Mouse (Mus musculus) limb, embryonic 12.5 days (tissue): Measurements from ENCODE around the gene Gpnmb. TPM values are rescaled to one million over a fixed set of nuclear protein-coding genes. Genes with fewer than 3 reads are reported as not detected.

Experiments used
- ATAC-seq: fragments of 200-750 bp; cut with Nextera tagmentation; 2 replicates; pipeline ENCODE4 v1.8.0; 2017; ENCODE audit warnings: low read depth, moderate TSS enrichment; ENCODE audit not compliant: insufficient number of reproducible peaks, insufficient read depth, low FRiP score, low TSS enrichment
- H3K27ac ChIP-seq: fragments of 300-500 bp; sonication (generic); 2 replicates; pipeline ENCODE4 v1.5.1; 2016; ENCODE audit warnings: mild to moderate bottlenecking, moderate library complexity
- H3K27me3 ChIP-seq: fragments of 300-500 bp; sonication (generic); 2 replicates; pipeline ENCODE4 v1.6.1; 2016; ENCODE audit warnings: mild to moderate bottlenecking, moderate library complexity
- H3K36me3 ChIP-seq: fragments of 300-500 bp; sonication (generic); 2 replicates; pipeline ENCODE4 v1.6.1; 2016; ENCODE audit warnings: mild to moderate bottlenecking, moderate library complexity
- H3K4me1 ChIP-seq: fragments of 300-500 bp; sonication (generic); replicated peaks from 2 replicates; pipeline ENCODE4 v1.6.1; 2016
- H3K4me2 ChIP-seq: fragments of 300-500 bp; sonication (generic); 2 replicates; pipeline ENCODE4 v1.6.1; 2016; ENCODE audit warnings: mild to moderate bottlenecking, moderate library complexity
- H3K4me3 ChIP-seq: fragments of 300-500 bp; sonication (generic); replicated peaks from 2 replicates; pipeline ENCODE4 v1.5.1; 2016; ENCODE audit warnings: mild to moderate bottlenecking
- H3K9ac ChIP-seq: fragments of 300-500 bp; sonication (generic); replicated peaks from 2 replicates; pipeline ENCODE4 v1.6.1; 2016; ENCODE audit warnings: mild to moderate bottlenecking, moderate library complexity
- H3K9me3 ChIP-seq: fragments of 300-500 bp; sonication (generic); 2 replicates; pipeline ENCODE4 v1.6.1; 2016; ENCODE audit warnings: mild to moderate bottlenecking, moderate library complexity
- WGBS: fragments of 180-500 bp; shearing (Covaris S2); methylation state at CpG from one replicate; pipeline ENCODE4 v1.1.7; 2016; 5-methylcytosine and 5-hydroxymethylcytosine counted together
- polyA plus RNA-seq: library from polyadenylated mRNA; unstranded; fragments of >200 nt; fragmentation: Nextera tagmentation; extraction: Ambion mirVana; gene quantifications from 2 replicates; pipeline ENCODE4 v1.2.1, GENCODE M21; 2016

Gpnmb gene
- polyA plus RNA-seq, 1 experiment from 2014 or later = 0.59 TPM

DNA sequence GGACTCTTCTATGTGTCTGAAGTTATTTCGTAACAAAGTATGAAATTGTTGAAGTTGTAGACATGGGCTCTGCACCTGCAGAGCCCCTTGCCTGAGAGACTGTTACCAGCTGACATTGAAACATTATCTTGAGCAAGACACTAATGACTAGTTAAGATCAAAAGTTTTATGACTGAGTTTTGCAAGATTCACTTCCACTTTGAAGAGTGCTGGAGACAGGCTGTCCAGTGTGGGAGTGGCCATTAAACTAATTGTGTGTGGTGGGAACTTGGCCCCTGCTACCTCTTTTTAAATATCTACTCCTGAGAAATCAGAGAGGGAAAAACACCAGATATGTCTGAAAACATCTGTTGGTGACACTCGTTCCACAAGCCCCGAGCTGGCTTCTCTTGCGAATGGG lies 5.1 kb upstream of the Gpnmb start:
- Histone ChIP-seq H3K9me3 (no peaks in the 10 kb centered on the region), H3K9ac (no peak overlapping the region), H3K4me2 (no peak overlapping the region), H3K27ac (no peak overlapping the region), H3K36me3 (no peaks in the 10 kb centered on the region), H3K4me1 (0 out of 2 replicates have a peak, but pooled peaks cover 2% of the 10 kb centered on the region), H3K27me3 (peaks cover 10% of the 10 kb centered on the region), H3K4me3 (no peak overlapping the region)
- WGBS = 69% methylated on average over 4 of the region's 4 CpGs
- no peak for ATAC-seq

DNA sequence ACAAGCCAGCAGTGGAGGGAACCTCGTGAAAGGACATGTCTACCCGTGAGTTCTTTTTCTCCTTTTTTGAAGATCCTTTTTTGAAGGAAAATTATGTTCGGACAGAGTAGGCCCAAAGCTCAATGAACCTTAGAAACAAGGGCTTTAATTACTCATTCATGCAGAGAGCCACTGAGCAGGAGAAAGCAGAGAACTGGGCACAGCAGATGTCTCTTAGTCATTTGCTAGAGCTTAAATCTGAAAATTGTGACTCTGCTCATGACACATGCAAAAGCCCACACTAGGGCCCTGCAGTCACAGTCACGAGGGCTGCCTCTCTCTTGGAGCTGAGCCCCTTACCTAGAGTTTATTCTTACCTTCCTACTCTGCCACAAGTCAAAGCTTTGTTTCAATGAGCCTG lies 3.6 kb upstream of the Gpnmb start:
- peaks cover 25% of the 10 kb centered on the region for H3K27me3 ChIP-seq
- no peak overlapping the region for H3K4me2 ChIP-seq
- no peak for ATAC-seq
- H3K4me1 ChIP-seq = peaks cover 12% of the 10 kb centered on the region
- no peaks in the 10 kb centered on the region for H3K36me3 ChIP-seq
- no peak overlapping the region for H3K4me3 ChIP-seq
- 85% methylated on average over 4 of the region's 4 CpGs for WGBS
- no peaks in the 10 kb centered on the region for H3K9me3 ChIP-seq
- no peak overlapping the region for H3K9ac ChIP-seq
- H3K27ac ChIP-seq = no peak overlapping the region

DNA sequence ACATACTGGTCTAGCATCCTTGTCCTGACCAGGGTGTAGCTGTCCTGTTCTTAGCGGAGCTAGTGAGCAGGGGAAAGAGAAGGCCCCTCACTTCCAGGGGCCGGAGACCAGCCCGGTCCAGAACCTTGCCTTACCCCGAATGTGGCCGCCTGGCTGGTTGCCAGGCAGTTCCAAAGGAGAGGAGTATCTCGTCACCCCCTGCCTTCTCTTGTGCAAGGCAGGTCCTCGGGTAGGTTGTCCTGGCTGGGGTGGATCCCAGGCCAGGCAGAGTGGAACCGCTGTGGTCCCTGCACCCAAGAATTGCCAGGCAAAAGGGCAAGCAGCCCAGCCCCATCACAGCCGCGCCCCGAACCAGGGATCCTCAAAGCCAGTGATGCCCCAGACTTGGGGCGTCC lies 919 bp downstream of the Gpnmb start:
- ATAC-seq = no peak
- Histone ChIP-seq H3K4me1 (peaks cover 12% of the 10 kb centered on the region), H3K9me3 (no peaks in the 10 kb centered on the region), H3K4me3 (no peak overlapping the region), H3K36me3 (no peaks in the 10 kb centered on the region), H3K9ac (no peak overlapping the region), H3K4me2 (peak overlapping the region; percentile 49; the same call in 1 of the 2 replicates), H3K27me3 (peaks cover 27% of the 10 kb centered on the region), H3K27ac (no peak overlapping the region)
- 78% methylated on average over 12 of the region's 12 CpGs for WGBS

DNA sequence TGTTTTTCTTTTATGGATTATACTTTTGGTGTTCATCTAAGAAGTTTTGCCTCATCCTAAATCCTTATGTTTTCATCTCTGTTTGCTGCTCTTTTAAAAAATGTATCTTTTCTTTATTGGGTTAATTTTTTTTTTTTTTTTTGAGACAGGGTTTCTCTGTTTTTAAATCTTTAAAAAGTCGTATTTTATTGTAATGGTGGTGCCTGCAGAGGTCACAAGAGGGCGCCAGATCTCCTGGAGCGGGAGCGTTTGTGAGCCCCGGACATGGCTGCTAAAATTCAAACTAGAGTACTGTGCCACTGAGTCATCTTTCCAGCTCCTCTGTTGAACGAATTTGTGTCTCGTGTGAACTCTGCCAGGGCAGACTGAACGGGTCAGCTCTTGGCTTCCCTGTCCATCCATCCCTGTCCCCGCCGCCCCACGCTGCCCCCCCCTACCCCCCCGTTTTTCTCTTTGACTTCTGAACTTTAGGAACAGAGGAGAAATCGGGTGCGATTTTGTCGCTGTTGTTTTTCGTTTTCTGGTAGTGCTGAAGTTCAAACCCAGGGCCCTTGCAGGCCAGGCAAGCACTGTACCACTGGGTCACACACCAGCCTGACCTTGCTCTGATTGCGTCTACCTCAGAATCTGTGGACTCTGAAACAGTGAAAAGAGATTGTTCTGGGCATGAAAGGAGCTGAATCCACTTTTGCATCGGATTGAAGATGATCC lies 3.3 kb downstream of the Gpnmb start:
- H3K4me1 ChIP-seq = peaks cover 12% of the 10 kb centered on the region
- H3K36me3 ChIP-seq = no peaks in the 10 kb centered on the region
- H3K27me3 ChIP-seq = peaks cover 23% of the 10 kb centered on the region
- no peaks in the 10 kb centered on the region for H3K9me3 ChIP-seq
- H3K27ac ChIP-seq = no peak overlapping the region
- 19% methylated on average over 18 of the region's 18 CpGs for WGBS
- no peak overlapping the region; the same call in 1 of the 2 replicates for H3K9ac ChIP-seq
- peak overlapping the region; percentile 54 for H3K4me2 ChIP-seq
- H3K4me3 ChIP-seq = peak overlapping the region; percentile 33
- ATAC-seq = no peak

DNA sequence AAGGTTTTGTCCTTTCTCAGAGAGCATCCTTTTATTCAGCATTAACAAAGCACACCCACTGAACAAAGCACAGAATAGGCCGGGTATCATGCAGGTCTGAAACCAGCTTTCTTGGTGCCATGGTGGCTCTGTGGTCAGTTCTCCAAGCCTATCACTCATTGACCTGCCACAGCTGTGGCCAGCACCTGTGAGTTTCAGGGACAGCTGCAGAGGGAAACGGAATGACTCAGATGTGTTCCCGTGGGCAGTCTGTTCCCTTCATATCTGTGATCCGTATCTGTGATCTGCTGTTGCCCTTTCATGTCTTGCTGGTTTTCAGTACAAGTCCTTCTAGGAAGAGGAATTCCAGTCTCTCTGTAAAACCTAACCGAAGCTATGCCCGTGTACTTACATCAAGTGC lies 10.2 kb downstream of the Gpnmb start:
- Histone ChIP-seq H3K4me3 (no peak overlapping the region), H3K4me2 (no peak overlapping the region), H3K4me1 (peaks cover 3% of the 10 kb centered on the region; the same call in 1 of the 2 replicates), H3K9me3 (no peaks in the 10 kb centered on the region), H3K9ac (no peak overlapping the region), H3K27me3 (no peaks in the 10 kb centered on the region), H3K36me3 (no peaks in the 10 kb centered on the region), H3K27ac (no peak overlapping the region)
- 72% methylated on average over 6 of the region's 6 CpGs for WGBS
- no peak for ATAC-seq

DNA sequence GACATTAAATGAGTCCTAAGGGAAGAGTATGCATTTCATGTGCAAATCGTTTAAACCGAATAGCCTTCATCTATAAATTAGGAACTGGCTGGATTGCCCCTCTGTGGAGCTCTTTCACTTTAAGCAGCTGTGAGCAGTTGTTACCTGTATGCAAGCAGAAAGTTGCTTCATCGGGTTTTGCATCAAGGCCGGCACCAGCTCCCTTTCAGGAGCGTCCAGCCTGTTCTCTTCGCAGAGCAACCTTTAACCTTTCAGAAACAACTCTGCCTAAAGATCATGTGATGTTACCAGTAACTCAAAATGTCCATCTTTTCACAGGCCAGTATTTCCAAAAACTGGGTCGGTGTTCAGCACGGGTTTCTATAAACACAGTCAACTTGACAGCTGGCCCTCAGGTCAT lies 10.6 kb downstream of the Gpnmb start:
- no peaks in the 10 kb centered on the region for H3K36me3 ChIP-seq
- no peak overlapping the region for H3K9ac ChIP-seq
- peaks cover 3% of the 10 kb centered on the region; the same call in 1 of the 2 replicates for H3K4me1 ChIP-seq
- H3K9me3 ChIP-seq = no peaks in the 10 kb centered on the region
- H3K4me3 ChIP-seq = no peak overlapping the region
- no peak overlapping the region for H3K27ac ChIP-seq
- H3K27me3 ChIP-seq = no peaks in the 10 kb centered on the region
- no peak for ATAC-seq
- no peak overlapping the region for H3K4me2 ChIP-seq
- WGBS = 71% methylated on average over 8 of the region's 8 CpGs

DNA sequence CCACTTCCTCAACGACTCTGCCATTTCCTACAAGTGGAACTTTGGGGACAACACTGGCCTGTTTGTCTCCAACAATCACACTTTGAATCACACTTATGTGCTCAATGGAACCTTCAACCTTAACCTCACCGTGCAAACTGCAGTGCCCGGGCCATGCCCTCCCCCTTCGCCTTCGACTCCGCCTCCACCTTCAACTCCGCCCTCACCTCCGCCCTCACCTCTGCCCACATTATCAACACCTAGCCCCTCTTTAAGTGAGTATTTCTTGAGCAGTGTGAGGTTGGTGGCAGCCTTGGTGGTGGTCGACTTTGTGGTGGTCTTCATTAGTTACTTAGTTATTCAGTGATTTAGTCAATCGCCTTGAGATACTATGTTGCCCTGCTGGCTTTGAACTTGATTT lies 11.5 kb downstream of the Gpnmb start:
- H3K27me3 ChIP-seq = no peaks in the 10 kb centered on the region
- no peak overlapping the region for H3K9ac ChIP-seq
- no peak overlapping the region for H3K27ac ChIP-seq
- no peaks in the 10 kb centered on the region for H3K36me3 ChIP-seq
- ATAC-seq = no peak
- H3K4me3 ChIP-seq = no peak overlapping the region
- 74% methylated on average over 10 of the region's 10 CpGs for WGBS
- H3K4me2 ChIP-seq = no peak overlapping the region
- H3K9me3 ChIP-seq = no peaks in the 10 kb centered on the region
- peaks cover 3% of the 10 kb centered on the region; the same call in 1 of the 2 replicates for H3K4me1 ChIP-seq

DNA sequence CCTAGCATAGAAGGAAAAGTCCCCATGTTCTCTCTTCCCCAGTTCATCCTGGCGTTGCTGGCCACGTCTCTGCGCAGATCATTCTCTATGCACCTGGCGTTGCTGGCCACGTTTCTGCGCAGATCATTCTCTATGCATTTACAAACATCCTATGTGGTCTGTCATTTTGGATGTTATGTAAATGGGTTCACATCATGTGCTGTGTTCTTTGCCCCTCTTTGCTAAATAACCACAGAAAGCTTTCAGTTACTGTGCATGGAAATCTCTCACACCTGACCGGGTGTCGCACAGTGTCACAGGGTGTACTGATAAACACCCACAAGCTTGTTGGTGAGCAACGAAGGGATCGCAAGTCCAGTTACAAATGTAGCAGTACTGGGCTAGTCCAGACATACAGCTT lies 12.0 kb downstream of the Gpnmb start:
- no peak for ATAC-seq
- Histone ChIP-seq H3K4me1 (peaks cover 3% of the 10 kb centered on the region; the same call in 1 of the 2 replicates), H3K4me3 (no peak overlapping the region), H3K9me3 (no peaks in the 10 kb centered on the region), H3K9ac (no peak overlapping the region), H3K36me3 (no peaks in the 10 kb centered on the region), H3K27me3 (no peaks in the 10 kb centered on the region), H3K4me2 (no peak overlapping the region), H3K27ac (no peak overlapping the region)
- WGBS = 90% methylated on average over 10 of the region's 10 CpGs

DNA sequence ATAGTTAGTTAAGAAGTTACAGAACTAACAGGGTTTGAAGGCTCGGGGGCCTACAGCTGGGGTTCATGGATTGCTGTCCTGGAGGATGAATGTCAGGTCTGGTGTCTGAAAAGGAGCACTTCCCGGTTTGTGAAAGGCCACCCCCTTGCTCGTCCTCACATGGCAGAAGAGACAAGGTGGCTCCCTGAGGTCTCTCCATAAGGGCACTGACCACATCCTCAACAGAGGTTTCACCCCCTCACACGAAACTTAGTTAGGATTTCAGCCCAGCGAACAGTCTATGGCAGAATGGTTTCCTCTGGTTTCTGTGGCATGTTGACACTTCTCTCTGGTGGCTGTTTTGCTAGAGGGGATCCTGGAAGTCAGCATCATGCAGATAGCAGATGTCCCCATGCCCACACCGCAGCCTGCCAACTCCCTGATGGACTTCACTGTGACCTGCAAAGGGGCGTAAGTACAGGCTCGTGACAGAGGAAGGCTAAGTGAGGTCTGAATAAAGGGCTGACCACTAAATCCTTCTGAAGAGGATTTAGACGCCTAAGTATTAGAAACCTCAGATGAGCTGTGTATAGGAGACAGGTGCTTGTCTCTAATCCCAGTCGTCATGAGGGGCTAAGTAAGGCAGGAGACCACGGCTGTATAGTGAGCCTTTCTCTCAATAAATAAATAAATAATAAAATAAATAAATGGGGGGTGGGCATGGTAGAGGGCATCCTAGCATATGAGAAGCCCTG lies 14.5 kb downstream of the Gpnmb start:
- Histone ChIP-seq H3K27ac (no peak overlapping the region), H3K4me1 (peaks cover 12% of the 10 kb centered on the region; the same call in 1 of the 2 replicates), H3K9ac (no peak overlapping the region), H3K9me3 (peaks cover 4% of the 10 kb centered on the region; the same call in 1 of the 2 replicates), H3K36me3 (no peaks in the 10 kb centered on the region), H3K4me3 (no peak overlapping the region), H3K27me3 (no peaks in the 10 kb centered on the region), H3K4me2 (no peak overlapping the region)
- ATAC-seq = no peak
- WGBS = 79% methylated on average over 11 of the region's 11 CpGs

DNA sequence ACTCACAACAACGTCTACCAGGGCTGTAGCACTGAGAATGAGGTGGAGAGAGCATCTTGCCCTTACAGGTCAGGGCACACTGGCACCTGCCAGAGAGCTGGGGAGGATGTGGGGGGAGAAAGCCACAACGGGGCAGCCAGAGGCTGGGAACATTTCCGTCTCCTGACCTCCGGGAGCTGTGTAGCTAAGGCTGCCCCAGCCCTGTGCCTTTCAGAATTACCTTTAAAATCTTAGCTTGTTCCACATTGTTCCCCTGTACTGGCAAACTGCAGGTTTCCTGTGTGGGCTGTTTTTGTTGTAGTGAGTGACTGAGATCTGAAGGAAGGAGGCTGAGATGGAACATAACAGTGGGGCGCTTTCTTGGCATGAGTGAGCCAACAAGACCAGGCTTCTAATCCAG lies 15.8 kb downstream of the Gpnmb start:
- no peak overlapping the region for H3K4me3 ChIP-seq
- no peak for ATAC-seq
- H3K4me2 ChIP-seq = no peak overlapping the region
- peaks cover 8% of the 10 kb centered on the region; the same call in 1 of the 2 replicates for H3K4me1 ChIP-seq
- H3K27me3 ChIP-seq = no peaks in the 10 kb centered on the region
- H3K27ac ChIP-seq = no peak overlapping the region
- H3K9me3 ChIP-seq = peaks cover 4% of the 10 kb centered on the region; the same call in 1 of the 2 replicates
- WGBS = 78% methylated on average over 5 of the region's 5 CpGs
- no peaks in the 10 kb centered on the region for H3K36me3 ChIP-seq
- no peak overlapping the region for H3K9ac ChIP-seq

DNA sequence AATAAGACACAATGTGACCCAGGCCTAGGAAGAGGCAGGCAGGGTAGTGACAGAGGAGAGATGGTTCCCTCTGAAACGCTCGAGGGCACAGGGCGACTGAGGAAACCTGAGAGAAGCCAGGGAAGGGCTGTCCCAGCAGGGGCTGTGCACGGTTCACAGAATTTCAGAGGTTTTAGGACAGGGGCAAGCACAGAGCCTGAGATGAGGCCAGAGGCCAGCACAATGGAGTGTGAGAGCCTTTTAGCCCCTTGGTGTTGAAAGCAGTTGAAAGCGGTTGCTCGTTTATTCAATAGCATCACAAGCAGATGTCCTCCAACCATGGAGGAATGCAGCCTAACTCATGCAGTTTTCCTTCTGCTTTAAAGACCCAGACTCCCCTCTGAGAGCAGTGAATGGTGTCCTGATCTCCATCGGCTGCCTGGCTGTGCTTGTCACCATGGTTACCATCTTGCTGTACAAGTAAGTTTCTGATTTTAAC lies 18.9 kb downstream of the Gpnmb start:
- no peak for ATAC-seq
- Histone ChIP-seq H3K4me1 (peaks cover 8% of the 10 kb centered on the region; the same call in 1 of the 2 replicates), H3K36me3 (no peaks in the 10 kb centered on the region), H3K27ac (0 out of 2 replicates have a peak overlapping the region, but pooled peaks have one; percentile 0), H3K4me3 (no peak overlapping the region), H3K4me2 (no peak overlapping the region), H3K9me3 (peaks cover 4% of the 10 kb centered on the region; the same call in 1 of the 2 replicates), H3K27me3 (0 out of 2 replicates have a peak, but pooled peaks cover 3% of the 10 kb centered on the region), H3K9ac (no peak overlapping the region)
- 18% methylated on average over 7 of the region's 7 CpGs for WGBS
